Mouse (Mus musculus): ENCODE measurements around the gene Ear6.

GRCm38 (mm10) chr14:51899351-51899750, 45.9 kb downstream of the Ear6 start:
- no peak for TF ChIP-seq POLR2A (IDR thresholded peaks at IDR 0.05; ENCODE audit: borderline replicate concordance, extremely low read depth, insufficient read depth, insufficient read length, poor library complexity, severe bottlenecking)
- no peak for TF ChIP-seq CTCF (IDR thresholded peaks at IDR 0.05; ENCODE audit: borderline replicate concordance, extremely low read depth, insufficient read depth, insufficient read length)

Data from brain, embryonic 14.5 days (tissue).